Mouse (Mus musculus) hindbrain, embryonic 11.5 days (tissue): ENCODE data around the gene Lce1a1. TPM values are rescaled to one million over a fixed set of nuclear protein-coding genes. Genes with fewer than 3 reads are reported as not detected.

ENCODE experiments used
- polyA plus RNA-seq: library from polyadenylated mRNA; unstranded; fragments of >200 nt; fragmentation: Nextera tagmentation; extraction: Ambion mirVana; gene quantifications from 2 replicates; pipeline ENCODE4 v1.2.1, GENCODE M21; 2014

Lce1a1 gene
- polyA plus RNA-seq, 1 experiment from 2014 or later: not detected

Other genes starting within 250 kb of the Lce1a1 start
- not detected in 2 replicates for gene Sprr2i, start 240.3 kb downstream of the Lce1a1 start, polyA plus RNA-seq
- not detected in 2 replicates for gene Sprr2j-ps, start 230.2 kb downstream of the Lce1a1 start, polyA plus RNA-seq
- 5.6 and 5.9 TPM in 2 replicates for gene Gm9774, start 218.9 kb downstream of the Lce1a1 start, polyA plus RNA-seq
- gene Sprr2k, start 215.7 kb downstream of the Lce1a1 start, polyA plus RNA-seq: not detected in 2 replicates
- not detected in 2 replicates for gene Sprr1b, start 209.5 kb downstream of the Lce1a1 start, polyA plus RNA-seq
- gene Sprr3, start 189.6 kb downstream of the Lce1a1 start, polyA plus RNA-seq: not detected in 2 replicates
- gene Sprr1a, start 162.4 kb downstream of the Lce1a1 start, polyA plus RNA-seq: not detected in 2 replicates
- not detected in 2 replicates for gene Sprr4, start 147.8 kb downstream of the Lce1a1 start, polyA plus RNA-seq
- not detected in 2 replicates for gene 2310046K23Rik, start 113.8 kb downstream of the Lce1a1 start, polyA plus RNA-seq
- not detected in 2 replicates for gene Ivl, start 74.6 kb downstream of the Lce1a1 start, polyA plus RNA-seq
- gene Smcp, start 59.3 kb downstream of the Lce1a1 start, polyA plus RNA-seq: not detected in 2 replicates
- not detected in 2 replicates for gene 2210017I01Rik, start 40.8 kb downstream of the Lce1a1 start, polyA plus RNA-seq
- gene Lce6a, start 26.6 kb downstream of the Lce1a1 start, polyA plus RNA-seq: not detected in 2 replicates
- gene Lce1b, start 8.6 kb upstream of the Lce1a1 start, polyA plus RNA-seq: not detected in 2 replicates
- gene Lce1a2, start 22.0 kb upstream of the Lce1a1 start, polyA plus RNA-seq: not detected in 2 replicates
- not detected in 2 replicates for gene Lce1c, start 30.9 kb upstream of the Lce1a1 start, polyA plus RNA-seq
- not detected in 2 replicates for gene Lce1d, start 38.9 kb upstream of the Lce1a1 start, polyA plus RNA-seq
- gene Lce1e, start 60.8 kb upstream of the Lce1a1 start, polyA plus RNA-seq: not detected in 2 replicates
- gene Lce1f, start 72.0 kb upstream of the Lce1a1 start, polyA plus RNA-seq: not detected in 2 replicates
- not detected in 2 replicates for gene Gm38119, start 90.8 kb upstream of the Lce1a1 start, polyA plus RNA-seq
- not detected in 2 replicates for gene Lce1g, start 104.0 kb upstream of the Lce1a1 start, polyA plus RNA-seq
- not detected in 2 replicates for gene Lce1h, start 116.8 kb upstream of the Lce1a1 start, polyA plus RNA-seq
- gene Lce1i, start 130.6 kb upstream of the Lce1a1 start, polyA plus RNA-seq: not detected in 2 replicates
- gene Lce1j, start 142.2 kb upstream of the Lce1a1 start, polyA plus RNA-seq: not detected in 2 replicates
- gene Lce1k, start 159.6 kb upstream of the Lce1a1 start, polyA plus RNA-seq: not detected in 2 replicates
- gene Kprp, start 178.9 kb upstream of the Lce1a1 start, polyA plus RNA-seq: not detected in 2 replicates
- gene Lce1l, start 203.0 kb upstream of the Lce1a1 start, polyA plus RNA-seq: not detected in 2 replicates
- not detected in 2 replicates for gene 2310050C09Rik, start 221.9 kb upstream of the Lce1a1 start, polyA plus RNA-seq